Mouse (Mus musculus): ENCODE measurements at regions not wholly inside any gene's neighbourhood (a gene's known extent, or its start where the extent isn't known, plus 50 kb on each side); places are given as distances from the start of the nearest gene placed in this dataset.

DNA sequence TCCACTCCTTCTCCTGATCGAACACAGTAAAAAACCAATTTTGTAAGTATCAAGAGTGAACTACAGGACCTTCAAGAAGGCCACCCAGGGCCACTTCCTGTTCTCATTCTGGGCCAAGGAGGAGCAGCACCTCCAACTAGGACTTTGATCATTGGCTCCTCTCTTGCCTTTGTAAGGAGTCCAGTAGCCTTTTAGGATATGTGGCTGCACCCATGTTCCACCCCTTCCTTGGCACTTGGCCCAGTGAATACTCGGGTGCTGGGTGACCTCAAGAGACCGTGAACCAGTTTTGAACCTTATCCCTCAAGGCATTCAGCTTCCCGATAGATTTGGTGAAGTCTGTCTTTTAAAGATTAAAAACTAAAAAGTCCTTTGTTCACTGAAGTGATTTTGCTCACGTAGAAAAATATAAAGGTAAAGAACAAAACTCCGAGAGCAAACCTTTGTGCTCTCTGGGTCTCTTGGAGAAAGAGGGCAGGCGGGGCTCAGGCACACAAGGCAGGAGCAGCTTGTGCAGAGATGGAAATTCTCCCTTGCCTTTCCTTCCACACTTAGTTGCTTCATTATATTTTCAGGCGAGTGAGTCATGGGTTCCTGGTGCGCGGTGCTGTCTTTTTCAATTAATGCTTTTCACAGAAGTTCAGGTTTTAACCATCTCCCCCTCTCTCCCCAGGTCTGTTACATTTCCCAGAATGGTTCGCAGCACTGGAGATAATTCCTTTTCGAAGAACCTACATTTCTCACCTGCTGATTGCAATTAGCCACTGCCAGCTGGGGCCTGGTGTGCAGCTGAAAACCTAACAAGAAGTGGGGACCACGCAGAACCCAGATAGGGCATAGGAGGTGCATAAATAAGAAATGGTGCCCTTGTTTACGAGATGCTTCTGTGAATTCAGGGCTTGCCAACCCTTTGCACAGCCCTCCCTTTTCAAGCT, 196.6 kb downstream of the Mid1ip1 start:
- TF ChIP-seq CTCF (IDR thresholded peaks at IDR 0.05) (no peak), EP300 (IDR thresholded peaks at IDR 0.05) (no peak)

Measured in lung, postnatal 0 days (tissue).